Mouse (Mus musculus): ENCODE measurements around the gene Rec8. TPM values are rescaled to one million over a fixed set of nuclear protein-coding genes. Genes with fewer than 3 reads are reported as not detected.

The Rec8 gene
- polyA plus RNA-seq, 1 experiment from 2014 or later = 17.6 TPM

- Histone ChIP-seq H3K27ac (replicated peaks) (0 out of 2 replicates have a peak overlapping the region, but pooled peaks have one; percentile 52), H3K4me1 (replicated peaks) (peaks cover 26% of the 10 kb centered on the region), H3K36me3 (peaks cover 41% of the 10 kb centered on the region), H3K4me2 (peak overlapping the region; percentile 66), H3K9me3 (no peaks in the 10 kb centered on the region), H3K4me3 (peak overlapping the region; percentile 48), H3K27me3 (no peaks in the 10 kb centered on the region), H3K9ac (peak overlapping the region; percentile 79)
- WGBS = 37% methylated on average over 5 of the region's 5 CpGs
- no peak; the same call in 1 of the 2 replicates for ATAC-seq (ENCODE audit: low read depth)
Measured at GRCm38 (mm10) chr14:55584303-55584701, 33.5 kb upstream of the Rec8 start.

GRCm38 (mm10) chr14:55584702-55585565, 32.9 kb upstream of the Rec8 start, which contains the start of gene Emc9:
TSS of gene Emc9 (minus strand) at chr14:55585302.
- peak; percentile 68 for ATAC-seq (ENCODE audit: low read depth)
- peak within 1 kb of the TSS; percentile 52; the same call in 1 of the 2 replicates for H3K27ac ChIP-seq (replicated peaks)
- 2% methylated on average over 43 of the region's 43 CpGs for WGBS
- no peaks in the 10 kb centered on the region for H3K27me3 ChIP-seq
- H3K4me3 ChIP-seq = peak within 1 kb of the TSS; percentile 48
- peaks cover 40% of the 10 kb centered on the region for H3K36me3 ChIP-seq
- peak within 1 kb of the TSS; percentile 66 for H3K4me2 ChIP-seq
- peak within 1 kb of the TSS; percentile 79 for H3K9ac ChIP-seq
- H3K9me3 ChIP-seq = no peaks in the 10 kb centered on the region
- H3K4me1 ChIP-seq (replicated peaks) = peaks cover 26% of the 10 kb centered on the region

- H3K9ac ChIP-seq = no peak overlapping the region; the same call in 1 of the 2 replicates
- H3K4me3 ChIP-seq = peak overlapping the region; percentile 48; the same call in 1 of the 2 replicates
Measured at GRCm38 (mm10) chr14:55585566-55585960, 32.3 kb upstream of the Rec8 start.

GRCm38 (mm10) chr14:55586149-55586548, 31.7 kb upstream of the Rec8 start:
- H3K9ac ChIP-seq = no peak overlapping the region
- H3K4me1 ChIP-seq (replicated peaks) = peaks cover 32% of the 10 kb centered on the region
- WGBS = 92% methylated on average over 2 of the region's 2 CpGs
- H3K9me3 ChIP-seq = no peaks in the 10 kb centered on the region
- H3K4me2 ChIP-seq = no peak overlapping the region
- peaks cover 28% of the 10 kb centered on the region for H3K36me3 ChIP-seq
- no peaks in the 10 kb centered on the region for H3K27me3 ChIP-seq
- H3K4me3 ChIP-seq = no peak overlapping the region
- ATAC-seq (ENCODE audit: low read depth) = no peak
- no peak overlapping the region for H3K27ac ChIP-seq (replicated peaks)

More at GRCm38 (mm10) chr14:55585566-55585960, 32.3 kb upstream of the Rec8 start:
- Histone ChIP-seq H3K4me2 (peak overlapping the region; percentile 66), H3K27ac (replicated peaks) (no peak overlapping the region), H3K9me3 (no peaks in the 10 kb centered on the region), H3K4me1 (replicated peaks) (peaks cover 32% of the 10 kb centered on the region), H3K27me3 (no peaks in the 10 kb centered on the region), H3K36me3 (peaks cover 33% of the 10 kb centered on the region)
- ATAC-seq (ENCODE audit: low read depth) = no peak
- 66% methylated on average over 6 of the region's 6 CpGs for WGBS

- WGBS = 90% methylated on average over 5 of the region's 5 CpGs
- H3K4me2 ChIP-seq = no peak overlapping the region
- no peak overlapping the region for H3K4me3 ChIP-seq
- no peaks in the 10 kb centered on the region for H3K27me3 ChIP-seq
- H3K9ac ChIP-seq = no peak overlapping the region
- no peaks in the 10 kb centered on the region for H3K9me3 ChIP-seq
- ATAC-seq (ENCODE audit: low read depth) = no peak
- peaks cover 52% of the 10 kb centered on the region for H3K4me1 ChIP-seq (replicated peaks)
- peaks cover 22% of the 10 kb centered on the region for H3K36me3 ChIP-seq
- H3K27ac ChIP-seq (replicated peaks) = no peak overlapping the region
Measured at GRCm38 (mm10) chr14:55589271-55589670, 28.6 kb upstream of the Rec8 start.

GRCm38 (mm10) chr14:55589771-55590448, 27.9 kb upstream of the Rec8 start:
- Histone ChIP-seq H3K9ac (peak overlapping the region; percentile 91), H3K4me3 (peak overlapping the region; percentile 72), H3K36me3 (peaks cover 29% of the 10 kb centered on the region), H3K27me3 (no peaks in the 10 kb centered on the region), H3K27ac (replicated peaks) (peak overlapping the region; percentile 96; the same call in 1 of the 2 replicates), H3K9me3 (no peaks in the 10 kb centered on the region), H3K4me1 (replicated peaks) (peaks cover 45% of the 10 kb centered on the region), H3K4me2 (peak overlapping the region; percentile 93)
- no peak for ATAC-seq (ENCODE audit: low read depth)
- WGBS = 90% methylated on average over 11 of the region's 11 CpGs

GRCm38 (mm10) chr14:55590748-55591330, 27.0 kb upstream of the Rec8 start, which contains the start of gene Psme2:
TSS of gene Psme2 (minus strand) at chr14:55591113.
- H3K4me2 ChIP-seq = peak within 1 kb of the TSS; percentile 93
- peaks cover 37% of the 10 kb centered on the region for H3K4me1 ChIP-seq (replicated peaks)
- H3K4me3 ChIP-seq = peak within 1 kb of the TSS; percentile 72
- peak; percentile 97 for ATAC-seq (ENCODE audit: low read depth)
- no peaks in the 10 kb centered on the region for H3K27me3 ChIP-seq
- peak within 1 kb of the TSS; percentile 91 for H3K9ac ChIP-seq
- H3K27ac ChIP-seq (replicated peaks) = peak within 1 kb of the TSS; percentile 96
- H3K9me3 ChIP-seq = no peaks in the 10 kb centered on the region
- H3K36me3 ChIP-seq = peaks cover 38% of the 10 kb centered on the region
- WGBS = 1% methylated on average over 22 of the region's 22 CpGs

- peaks cover 44% of the 10 kb centered on the region for H3K36me3 ChIP-seq
- ATAC-seq (ENCODE audit: low read depth) = peak; percentile 94
- H3K4me2 ChIP-seq = peak within 1 kb of the TSS; percentile 93
- under 1% methylated on average over 33 of the region's 33 CpGs for WGBS
- H3K27ac ChIP-seq (replicated peaks) = peak within 1 kb of the TSS; percentile 96
- H3K4me1 ChIP-seq (replicated peaks) = peaks cover 37% of the 10 kb centered on the region
- H3K27me3 ChIP-seq = no peaks in the 10 kb centered on the region
- H3K9ac ChIP-seq = peak within 1 kb of the TSS; percentile 91
- peak within 1 kb of the TSS; percentile 72 for H3K4me3 ChIP-seq
- H3K9me3 ChIP-seq = no peaks in the 10 kb centered on the region
Measured at GRCm38 (mm10) chr14:55591331-55591891, 26.4 kb upstream of the Rec8 start, which contains the start of gene Rnf31. TSS of gene Rnf31 (plus strand) at chr14:55591708.

- Histone ChIP-seq H3K9me3 (no peaks in the 10 kb centered on the region), H3K27me3 (no peaks in the 10 kb centered on the region), H3K4me3 (peak overlapping the region; percentile 72), H3K36me3 (peaks cover 49% of the 10 kb centered on the region), H3K27ac (replicated peaks) (peak overlapping the region; percentile 96), H3K4me2 (peak overlapping the region; percentile 93), H3K4me1 (replicated peaks) (peaks cover 37% of the 10 kb centered on the region), H3K9ac (peak overlapping the region; percentile 91)
- 4% methylated on average over 16 of the region's 16 CpGs for WGBS
- ATAC-seq (ENCODE audit: low read depth) = no peak
Measured at GRCm38 (mm10) chr14:55592226-55592625, 25.6 kb upstream of the Rec8 start.

GRCm38 (mm10) chr14:55596036-55596690, 21.7 kb upstream of the Rec8 start:
- H3K27ac ChIP-seq (replicated peaks) = no peak overlapping the region
- H3K4me2 ChIP-seq = no peak overlapping the region
- no peak overlapping the region for H3K4me3 ChIP-seq
- 77% methylated on average over 13 of the region's 13 CpGs for WGBS
- no peak for ATAC-seq (ENCODE audit: low read depth)
- peaks cover 21% of the 10 kb centered on the region for H3K4me1 ChIP-seq (replicated peaks)
- peaks cover 71% of the 10 kb centered on the region for H3K36me3 ChIP-seq
- no peak overlapping the region for H3K9ac ChIP-seq
- no peaks in the 10 kb centered on the region for H3K27me3 ChIP-seq
- H3K9me3 ChIP-seq = no peaks in the 10 kb centered on the region

All from neural tube, embryonic 13.5 days (tissue).